In genomic region chr14:122754311-122754710, GRCm38 (mm10) we compare ENCODE assay signal across 18 mouse cellular contexts.
"Had no signal": no experiment of that assay in that cellular context is flagged by ENCODE, and none has a peak within 500 bp of the region (broad histone marks: within the 10 kb centered on the region; RNA-seq: fewer than 3 reads in every experiment).

No protein-coding gene starts in this region.

- DNase-seq: kidney, adult 2 months; kidney, postnatal 25 days; layer of hippocampus, postnatal 36 days; liver, embryonic 13.5 days; lung, adult 2 months; lung, postnatal 14 days; lung, postnatal 4 days; retina, postnatal 1 day; right cerebral cortex, postnatal 25 days; thymus, adult 2 months; thymus, postnatal 14 days; thymus, postnatal 4 days had no signal

- H3K27ac ChIP-seq: kidney, postnatal 0 days; liver, embryonic 13.5 days; midbrain, embryonic 12.5 days; neural tube, embryonic 13.5 days had no signal

- H3K4me3 ChIP-seq: liver, embryonic 13.5 days; midbrain, embryonic 12.5 days; myocyte; neural tube, embryonic 13.5 days had no signal

- H3K4me2 ChIP-seq: liver, embryonic 13.5 days; midbrain, embryonic 12.5 days; neural tube, embryonic 13.5 days had no signal

- H3K9me3 ChIP-seq: liver, embryonic 13.5 days; midbrain, embryonic 12.5 days; neural tube, embryonic 13.5 days had no signal

- H3K36me3 ChIP-seq: liver, embryonic 13.5 days; midbrain, embryonic 12.5 days; neural tube, embryonic 13.5 days had no signal

- H3K4me1 ChIP-seq: liver, embryonic 13.5 days had no signal

- H3K9ac ChIP-seq: liver, embryonic 13.5 days; midbrain, embryonic 12.5 days; neural tube, embryonic 13.5 days had no signal

- H3K27me3 ChIP-seq: liver, embryonic 13.5 days; midbrain, embryonic 12.5 days; neural tube, embryonic 13.5 days had no signal

- ATAC-seq: intestine, postnatal 0 days; midbrain, embryonic 16.5 days had no signal
